Comparison of ENCODE assay signal across 14 mouse cellular contexts in genomic region chr16:91262467-91263220, GRCm38 (mm10). TPM values are rescaled to one million over a fixed set of nuclear protein-coding genes. Genes with fewer than 3 reads are reported as not detected.
DNase-seq lines count a peak whose midpoint lies in the region; ATAC-seq and TF ChIP-seq lines count a peak whose summit lies in the region.
"Had no signal": no experiment of that assay in that cellular context is flagged by ENCODE, and none has a peak within 500 bp of the region (broad histone marks: within the 10 kb centered on the region; RNA-seq: fewer than 3 reads in every experiment).

No protein-coding gene starts in this region.

- peaks cover 99% of the 10 kb centered on the region for H3K27me3 ChIP-seq in hindbrain, embryonic 14.5 days (ENCODE audit: control insufficient read depth, insufficient read depth, low read length)
- H3K27me3 ChIP-seq in hindbrain, embryonic 11.5 days (ENCODE audit: control insufficient read depth, insufficient read depth, low read length), result peaks cover 71% of the 10 kb centered on the region
- peaks cover 30% of the 10 kb centered on the region for H3K27me3 ChIP-seq in midbrain, postnatal 0 days (ENCODE audit: insufficient read depth, low read length)

- no peaks in the 10 kb centered on the region for H3K9me3 ChIP-seq in hindbrain, embryonic 14.5 days (ENCODE audit: control insufficient read depth, low read length)
- H3K9me3 ChIP-seq in hindbrain, embryonic 11.5 days (ENCODE audit: control insufficient read depth, low read length), result no peaks in the 10 kb centered on the region
- H3K9me3 ChIP-seq in midbrain, postnatal 0 days (ENCODE audit: low read length), result no peaks in the 10 kb centered on the region
- H3K9me3 ChIP-seq: embryonic facial prominence, embryonic 13.5 days; limb, embryonic 10.5 days had no signal

- H3K9ac ChIP-seq in hindbrain, embryonic 14.5 days, result no peak overlapping the region
- H3K9ac ChIP-seq in hindbrain, embryonic 11.5 days (ENCODE audit: low read depth, low read length), result no peak overlapping the region
- H3K9ac ChIP-seq in midbrain, postnatal 0 days (replicated peaks; ENCODE audit: low read length, poor library complexity, severe bottlenecking), result no peak overlapping the region
- H3K9ac ChIP-seq: embryonic facial prominence, embryonic 13.5 days had no signal

- ATAC-seq in hindbrain, embryonic 14.5 days (ENCODE audit: low FRiP score), result peak; percentile 77; the same call in 1 of the 2 replicates
- no peak for ATAC-seq in hindbrain, embryonic 11.5 days (ENCODE audit: low FRiP score)
- peak; percentile 53 for ATAC-seq in midbrain, postnatal 0 days (ENCODE audit: low FRiP score)

- no peak overlapping the region for H3K4me3 ChIP-seq in hindbrain, embryonic 14.5 days (replicated peaks; ENCODE audit: low read length)
- no peak overlapping the region for H3K4me3 ChIP-seq in hindbrain, embryonic 11.5 days (ENCODE audit: low read depth, low read length)
- H3K4me3 ChIP-seq in midbrain, postnatal 0 days (ENCODE audit: low read depth, low read length), result no peak overlapping the region
- H3K4me3 ChIP-seq: embryonic facial prominence, embryonic 13.5 days; limb, embryonic 10.5 days had no signal

- no peaks in the 10 kb centered on the region for H3K36me3 ChIP-seq in hindbrain, embryonic 14.5 days (replicated peaks; ENCODE audit: control insufficient read depth, insufficient read depth)
- no peaks in the 10 kb centered on the region for H3K36me3 ChIP-seq in hindbrain, embryonic 11.5 days (ENCODE audit: control insufficient read depth, insufficient read depth, low read length)
- H3K36me3 ChIP-seq in midbrain, postnatal 0 days (ENCODE audit: insufficient read depth, low read length), result no peaks in the 10 kb centered on the region
- H3K36me3 ChIP-seq: embryonic facial prominence, embryonic 13.5 days; limb, embryonic 10.5 days had no signal

- no peak for DNase-seq in hindbrain, embryonic 14.5 days (ENCODE audit: low spot score)
- DNase-seq in hindbrain, embryonic 11.5 days (ENCODE audit: low spot score), result no peak
- peak; percentile 9 for DNase-seq in ZHBTc4 (ENCODE audit: low read depth, low spot score)
- peak; percentile 36 to 57 for DNase-seq in frontal cortex, postnatal 10 days (ENCODE audit: low spot score in 2 of 2)
- peak; percentile 85 for DNase-seq in midbrain, postnatal 0 days (ENCODE audit: low spot score)
- no peak for DNase-seq in urinary bladder, adult 2 months (ENCODE audit: low spot score)
- no peak for DNase-seq in lung, postnatal 14 days
- DNase-seq: gastrocnemius, postnatal 25 days; kidney, adult 8-10 months; lung, adult 18-20 months had no signal

- 0 out of 2 replicates have a peak overlapping the region, but pooled peaks have one; percentile 16 for H3K27ac ChIP-seq in hindbrain, embryonic 14.5 days
- H3K27ac ChIP-seq in hindbrain, embryonic 11.5 days (ENCODE audit: low read depth, low read length), result no peak overlapping the region
- H3K27ac ChIP-seq in midbrain, postnatal 0 days (ENCODE audit: low read depth, low read length), result no peak overlapping the region
- H3K27ac ChIP-seq: embryonic facial prominence, embryonic 13.5 days; limb, embryonic 10.5 days had no signal

- H3K4me2 ChIP-seq in hindbrain, embryonic 14.5 days (replicated peaks), result no peak overlapping the region
- no peak overlapping the region for H3K4me2 ChIP-seq in hindbrain, embryonic 11.5 days (replicated peaks; ENCODE audit: low read depth, low read length)
- H3K4me2 ChIP-seq in midbrain, postnatal 0 days (ENCODE audit: low read depth, low read length, poor library complexity, severe bottlenecking), result no peak overlapping the region
- H3K4me2 ChIP-seq: embryonic facial prominence, embryonic 13.5 days had no signal

- no peak for TF ChIP-seq CTCF in midbrain, postnatal 0 days (IDR thresholded peaks at IDR 0.05)

- no peaks in the 10 kb centered on the region for H3K4me1 ChIP-seq in hindbrain, embryonic 14.5 days (replicated peaks; ENCODE audit: control insufficient read depth, insufficient read depth, low read length)
- H3K4me1 ChIP-seq in hindbrain, embryonic 11.5 days (replicated peaks; ENCODE audit: control insufficient read depth, insufficient read depth, low read length), result no peaks in the 10 kb centered on the region
- no peaks in the 10 kb centered on the region for H3K4me1 ChIP-seq in midbrain, postnatal 0 days (ENCODE audit: insufficient read depth, low read length)

- WGBS in hindbrain, embryonic 14.5 days, result 28% methylated on average over 12 of the region's 12 CpGs
- 31% methylated on average over 12 of the region's 12 CpGs for WGBS in hindbrain, embryonic 11.5 days
- WGBS in midbrain, postnatal 0 days, result 24% methylated on average over 12 of the region's 12 CpGs

RNA-seq across cellular contexts. Expression of gene Olig1, which starts 6.9 kb away (rescaled TPM):
- 93.4 and 118 TPM in 2 replicates for polyA plus RNA-seq in hindbrain, embryonic 14.5 days (2014; fragmentation: Nextera tagmentation; extraction: Ambion mirVana)
- 0.40 and 0.84 TPM in 2 replicates for polyA plus RNA-seq in hindbrain, embryonic 11.5 days (2014; fragmentation: Nextera tagmentation; extraction: Ambion mirVana)
- 153 and 196 TPM in 2 replicates for total RNA-seq in midbrain, postnatal 0 days (2014; rRNA removed)
- polyA plus RNA-seq in midbrain, postnatal 0 days (2015; fragmentation: Nextera tagmentation; extraction: Ambion mirVana), result 167 and 180 TPM in 2 replicates
- 0.19 and 0.25 TPM in 2 replicates for polyA plus RNA-seq in urinary bladder, adult 2 months (2012; rRNA removed)
- total RNA-seq: gastrocnemius, postnatal 25 days; megakaryocyte-erythroid progenitor cell, adult 5-6 weeks had no signal
- polyA plus RNA-seq: heart, postnatal 0 days; limb, embryonic 10.5 days had no signal

RNA-seq across cellular contexts. Expression of gene Olig2, which starts 37.4 kb away (rescaled TPM):
- polyA plus RNA-seq in hindbrain, embryonic 14.5 days (2014; fragmentation: Nextera tagmentation; extraction: Ambion mirVana), result 10.9 and 14.1 TPM in 2 replicates
- polyA plus RNA-seq in hindbrain, embryonic 11.5 days (2014; fragmentation: Nextera tagmentation; extraction: Ambion mirVana), result 0.76 and 1.2 TPM in 2 replicates
- total RNA-seq in midbrain, postnatal 0 days (2014; rRNA removed), result 36.0 and 58.4 TPM in 2 replicates
- 13.3 and 15.7 TPM in 2 replicates for polyA plus RNA-seq in midbrain, postnatal 0 days (2015; fragmentation: Nextera tagmentation; extraction: Ambion mirVana)
- polyA plus RNA-seq in urinary bladder, adult 2 months (2012; rRNA removed), result not detected in 2 replicates
- total RNA-seq: gastrocnemius, postnatal 25 days; megakaryocyte-erythroid progenitor cell, adult 5-6 weeks had no signal
- polyA plus RNA-seq: heart, postnatal 0 days; limb, embryonic 10.5 days had no signal

Comparison
In these comparisons a context has a peak if more than half of its experiments do, and no peak if none do; other contexts are left out.
1. RNA of gene Olig1, which starts 6.9 kb away (polyA plus RNA-seq): 167 to 180 TPM in midbrain, postnatal 0 days and 93.4 to 118 TPM in hindbrain, embryonic 14.5 days; 0.40 to 0.84 TPM in hindbrain, embryonic 11.5 days and 0.19 to 0.25 TPM in urinary bladder, adult 2 months; every median in the first group is over 10 times any median in the second.
2. DNase-seq: peak in ZHBTc4 (single experiment), frontal cortex, postnatal 10 days (2 of 2) and midbrain, postnatal 0 days (single experiment); none in hindbrain, embryonic 14.5 days (single experiment), hindbrain, embryonic 11.5 days (single experiment), urinary bladder, adult 2 months (single experiment) and lung, postnatal 14 days (single experiment).